Mouse (Mus musculus): ENCODE measurements around the gene Ppara.
"Not testable (repeated sequence)": the region's sequence is repeated elsewhere in the genome, so short reads cannot be mapped to it uniquely, and the experiment has no call there.

The Ppara gene

GRCm38 (mm10) chr15:85756611-85757010, 21.8 kb downstream of the Ppara start:
- no peak for DNase-seq (ENCODE audit: low read depth, low spot score)

DNA sequence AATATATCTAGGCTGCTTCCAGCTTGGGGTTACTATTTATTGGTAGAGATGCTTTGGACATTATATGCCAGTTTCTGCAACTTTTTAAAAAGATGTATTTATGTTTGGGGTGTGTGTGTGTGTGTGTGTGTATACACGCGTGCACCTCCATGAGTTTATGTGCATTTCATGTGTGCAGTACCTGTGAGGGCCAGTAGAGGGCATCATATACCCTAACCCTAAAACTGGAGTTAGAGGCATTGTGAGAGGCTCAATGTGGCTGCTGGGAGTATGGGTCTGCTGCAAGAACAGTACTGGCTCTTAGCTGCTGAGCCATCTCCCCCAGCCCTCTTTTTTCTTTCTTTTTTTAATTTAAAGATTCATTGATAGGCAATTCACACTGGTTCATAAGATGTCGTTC, 23.0 kb downstream of the Ppara start:
- DNase-seq (ENCODE audit: low read depth, low spot score), result no peak

GRCm38 (mm10) chr15:85762761-85763160, 28.0 kb downstream of the Ppara start:
- DNase-seq (ENCODE audit: low read depth, low spot score), result no peak

GRCm38 (mm10) chr15:85765022-85765421, 30.2 kb downstream of the Ppara start:
- DNase-seq (ENCODE audit: low read depth, low spot score), result no peak

- DNase-seq (ENCODE audit: low read depth, low spot score), result no peak
Observed at GRCm38 (mm10) chr15:85766677-85767076, 31.9 kb downstream of the Ppara start.

DNA sequence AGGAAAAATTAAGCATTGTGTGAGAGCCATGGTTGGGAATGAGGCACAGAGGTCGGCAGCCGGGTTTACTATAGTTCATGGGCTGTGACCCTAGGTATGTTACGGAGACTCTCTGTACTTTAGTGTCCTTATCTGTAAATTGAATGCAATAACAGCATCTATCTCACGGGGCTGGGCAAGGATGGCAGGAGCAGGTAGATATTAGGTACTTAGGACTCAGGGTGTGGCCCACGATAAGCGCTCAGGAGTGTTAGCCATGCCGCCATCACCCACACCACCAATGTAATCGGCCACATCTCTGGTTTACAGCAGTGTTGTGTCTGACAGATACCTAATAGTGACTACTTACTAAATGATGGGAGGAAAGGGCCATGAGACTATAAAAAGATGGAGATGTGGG, 34.2 kb downstream of the Ppara start:
- no peak for DNase-seq (ENCODE audit: low read depth, low spot score)

DNA sequence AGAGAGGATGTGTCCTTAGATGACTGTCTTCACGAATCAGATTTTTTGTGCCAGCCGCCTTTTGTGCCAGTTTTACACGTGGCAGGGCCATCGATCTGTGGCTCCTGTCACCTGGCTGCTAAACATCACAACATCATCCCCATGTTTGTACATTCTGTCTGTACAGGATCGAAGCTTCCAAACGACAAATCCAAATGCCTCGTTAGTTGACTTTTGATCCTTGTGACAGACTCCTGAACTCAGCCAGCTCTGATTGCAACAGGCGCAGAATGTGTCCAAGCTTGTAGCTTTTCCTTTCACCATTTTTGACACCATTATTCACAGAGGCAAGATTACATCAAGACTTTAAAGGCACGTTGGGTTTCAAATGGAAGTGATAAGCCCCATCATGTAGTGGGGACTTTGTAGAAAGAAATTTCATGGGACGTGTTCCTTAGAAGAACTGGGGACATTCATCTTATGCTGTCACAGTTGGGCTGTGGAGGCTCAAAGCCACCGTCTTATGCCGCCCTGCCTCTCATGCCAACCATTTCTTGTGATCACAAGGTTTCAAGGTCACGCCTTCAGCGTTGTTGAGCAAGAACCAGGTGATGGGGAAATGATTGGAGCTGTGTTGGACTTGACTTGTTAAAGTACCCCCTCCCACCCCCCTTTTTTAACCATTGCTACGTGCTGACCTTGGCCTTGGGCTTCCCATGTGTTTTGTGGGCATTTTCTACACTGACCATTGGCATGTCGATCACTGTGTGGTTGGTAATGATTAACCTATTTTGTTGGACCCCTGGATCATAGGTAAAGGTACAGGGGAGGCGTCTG, 36.7 kb downstream of the Ppara start:
- DNase-seq (ENCODE audit: low read depth, low spot score), result no peak

- DNase-seq (ENCODE audit: low read depth, low spot score), result no peak
Observed at GRCm38 (mm10) chr15:85772146-85772740, 37.5 kb downstream of the Ppara start.

GRCm38 (mm10) chr15:85774419-85774818, 39.6 kb downstream of the Ppara start:
- no peak for DNase-seq (ENCODE audit: low read depth, low spot score)

GRCm38 (mm10) chr15:85775001-85775400, 40.2 kb downstream of the Ppara start:
- DNase-seq (ENCODE audit: low read depth, low spot score), result no peak

DNA sequence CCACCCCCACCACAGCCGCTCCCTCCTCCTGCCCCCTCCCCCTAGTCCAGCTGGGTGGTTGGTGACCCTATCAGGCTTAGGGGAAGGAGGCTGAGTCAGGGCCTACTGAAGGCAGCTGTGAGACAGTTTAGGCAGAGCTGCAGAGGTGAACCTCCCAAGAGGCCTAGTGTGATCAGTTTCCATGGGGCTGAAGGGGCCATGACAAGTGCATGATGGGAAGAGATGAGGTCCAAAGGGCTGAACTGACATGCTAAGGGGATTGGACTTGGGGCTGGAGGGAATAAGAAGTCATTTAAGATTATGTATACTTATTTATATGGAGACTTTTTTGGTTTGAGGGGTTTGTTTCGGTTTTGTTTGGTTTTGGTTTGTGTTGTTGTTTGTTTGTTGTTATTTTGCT, 41.5 kb downstream of the Ppara start:
- DNase-seq (ENCODE audit: low read depth, low spot score), result no peak

- no peak for DNase-seq (ENCODE audit: low read depth, low spot score)
Observed at GRCm38 (mm10) chr15:85776771-85777170, 42.0 kb downstream of the Ppara start.

DNA sequence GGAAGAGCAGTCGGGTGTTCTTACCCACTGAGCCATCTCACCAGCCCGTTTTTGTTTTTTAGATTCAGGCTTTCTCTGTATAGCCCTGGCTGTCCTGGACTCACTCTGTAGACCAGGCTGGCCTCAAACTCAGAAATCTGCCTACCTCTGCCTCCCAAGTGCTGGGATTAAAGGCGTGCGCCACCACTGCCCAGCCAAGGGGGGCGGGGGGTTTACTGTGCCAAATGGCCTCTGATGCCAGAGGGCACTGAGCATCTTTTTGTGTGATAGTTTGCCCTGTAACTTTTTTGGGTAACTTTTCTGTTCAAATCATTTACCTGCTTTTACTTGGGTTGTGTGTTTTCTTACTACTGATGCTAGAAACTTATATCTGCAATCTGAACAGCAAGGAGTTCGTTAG, 44.1 kb downstream of the Ppara start:
- DNase-seq (ENCODE audit: low read depth, low spot score), result not testable (repeated sequence)

DNA sequence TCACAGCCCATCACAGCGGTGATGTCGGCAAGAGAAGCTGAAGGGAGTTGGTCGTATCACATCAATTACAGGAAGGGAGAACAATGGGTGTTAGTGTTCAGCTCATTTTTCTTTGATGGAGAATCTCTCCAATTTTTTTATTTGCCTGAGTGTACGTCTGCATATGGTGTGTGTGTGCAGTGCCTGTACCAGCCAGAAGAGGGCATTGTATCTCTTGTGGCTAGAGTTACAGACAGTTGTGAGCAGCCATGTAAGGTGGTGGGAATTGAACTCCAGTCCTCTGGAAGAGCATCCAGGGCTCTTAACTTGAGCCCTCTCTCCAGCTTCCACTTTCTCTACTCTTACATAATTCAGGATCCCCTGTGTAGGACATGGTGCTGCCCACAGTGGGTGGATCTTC, 48.4 kb downstream of the Ppara start:
- DNase-seq (ENCODE audit: low read depth, low spot score), result no peak

- DNase-seq (ENCODE audit: low read depth, low spot score), result no peak
Observed at GRCm38 (mm10) chr15:85784341-85784740, 49.6 kb downstream of the Ppara start.

GRCm38 (mm10) chr15:85786711-85787110, 51.9 kb downstream of the Ppara start:
- DNase-seq (ENCODE audit: low read depth, low spot score), result no peak

GRCm38 (mm10) chr15:85787482-85787881, 52.7 kb downstream of the Ppara start:
- no peak for DNase-seq (ENCODE audit: low read depth, low spot score)

DNA sequence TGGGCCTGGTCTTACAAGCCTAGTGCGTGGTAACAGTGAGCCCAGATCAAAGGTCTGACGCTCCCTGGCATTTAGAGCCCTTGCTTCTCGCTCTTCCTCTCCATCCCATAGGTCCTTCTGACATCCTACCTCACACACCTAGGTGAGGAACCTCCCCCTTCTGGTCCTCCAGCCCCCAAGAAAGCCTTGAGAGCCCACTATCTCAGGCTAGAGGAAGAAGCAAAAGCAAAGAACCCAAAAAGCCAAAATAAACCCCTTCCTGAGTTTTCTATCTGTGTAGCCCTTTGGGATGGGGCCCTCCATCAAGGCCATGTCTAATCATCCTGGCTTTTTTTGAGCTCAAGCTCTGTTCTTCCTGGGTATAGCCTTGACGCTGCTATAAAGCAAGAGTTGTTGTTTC, 53.3 kb downstream of the Ppara start:
- DNase-seq (ENCODE audit: low read depth, low spot score), result no peak

DNA sequence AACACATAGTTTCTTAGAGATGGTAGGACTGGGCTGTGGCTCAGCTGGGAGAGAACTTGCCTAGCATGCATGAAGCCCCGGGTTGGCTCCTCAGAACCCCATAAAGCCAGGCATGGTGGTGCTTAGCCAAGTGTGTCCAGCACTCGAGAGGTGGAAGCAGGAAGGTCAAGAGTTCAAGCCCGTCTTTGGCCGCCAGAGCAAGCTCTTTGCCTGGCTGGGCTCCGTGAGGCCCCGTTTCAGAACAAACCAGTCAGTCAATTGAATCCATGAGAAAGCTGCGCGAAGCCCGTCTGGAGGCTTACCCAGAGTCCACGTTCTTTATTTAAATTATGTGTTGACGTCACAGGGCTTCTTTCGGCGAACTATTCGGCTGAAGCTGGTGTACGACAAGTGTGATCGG, 53.9 kb downstream of the Ppara start:
- no peak for DNase-seq (ENCODE audit: low read depth, low spot score)

- DNase-seq (ENCODE audit: low read depth, low spot score), result no peak
Observed at GRCm38 (mm10) chr15:85791449-85791848, 56.7 kb downstream of the Ppara start.

DNA sequence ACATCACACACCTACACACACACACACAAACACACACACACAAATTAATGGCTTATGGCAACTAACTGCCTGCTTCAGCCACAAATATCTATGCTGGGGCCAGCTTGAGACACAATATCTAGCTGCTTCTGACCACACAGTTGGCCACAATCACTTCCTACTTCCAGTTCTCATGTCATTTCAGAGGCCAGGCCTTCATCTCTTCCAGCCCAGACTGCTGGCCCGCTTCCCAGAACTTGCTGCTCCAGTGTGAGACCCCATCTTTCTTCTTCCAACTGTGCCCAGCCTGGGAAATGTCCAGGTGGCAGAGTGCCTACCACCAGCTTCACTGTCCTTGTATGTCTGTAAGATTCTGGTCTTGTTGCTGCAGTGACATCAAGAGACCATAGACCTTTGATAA, 58.0 kb downstream of the Ppara start:
- no peak for DNase-seq (ENCODE audit: low read depth, low spot score)

DNA sequence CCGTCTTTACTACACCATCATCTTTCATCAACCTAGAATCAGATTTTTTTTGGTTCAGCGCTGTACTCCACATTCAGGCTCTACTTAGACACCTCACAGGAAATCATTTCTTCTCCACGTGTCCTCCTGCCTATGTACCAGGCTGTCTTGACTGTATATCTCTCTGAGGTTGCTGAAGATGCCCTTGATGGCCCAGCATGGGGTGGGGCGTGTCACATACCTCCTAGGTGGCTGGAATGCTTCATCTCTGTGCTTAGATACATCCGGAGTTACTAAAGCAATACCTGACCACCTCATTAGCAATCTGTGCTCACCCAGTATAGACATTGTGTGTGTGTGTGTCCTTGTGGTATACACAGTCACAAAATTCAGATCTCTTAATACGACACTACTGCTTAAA, 60.7 kb downstream of the Ppara start:
- no peak for DNase-seq (ENCODE audit: low read depth, low spot score)

DNA sequence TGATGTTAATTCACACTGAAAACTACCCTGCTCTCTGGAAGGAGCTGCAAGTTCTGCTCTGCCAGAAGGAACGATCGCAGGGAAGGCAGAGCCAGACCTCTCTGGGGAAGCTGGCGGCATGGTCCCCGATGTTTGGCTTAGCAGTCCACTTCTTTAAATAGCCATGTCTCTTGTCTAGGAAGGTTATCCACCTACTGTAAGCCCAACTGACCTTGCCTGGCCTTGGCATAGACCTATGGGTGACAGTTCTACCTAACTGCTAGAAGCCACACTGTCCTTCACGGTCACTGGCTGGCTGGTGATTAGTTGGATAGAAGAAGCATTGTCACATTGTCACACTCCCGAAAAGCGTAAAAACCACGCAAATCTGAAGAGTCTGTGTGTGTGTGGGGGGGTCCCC, 63.9 kb downstream of the Ppara start:
- no peak for DNase-seq (ENCODE audit: low read depth, low spot score)

Measured in embryo, embryonic 11.5 days (tissue).